Mouse (Mus musculus) lung, postnatal 36 days (tissue): ENCODE measurements around the gene Dars.

Source experiments
- DNase-seq: peaks from one replicate; pipeline ENCODE4 v3.0.0; 2022; ENCODE audit warnings: mixed read lengths

Gene Dars

DNA sequence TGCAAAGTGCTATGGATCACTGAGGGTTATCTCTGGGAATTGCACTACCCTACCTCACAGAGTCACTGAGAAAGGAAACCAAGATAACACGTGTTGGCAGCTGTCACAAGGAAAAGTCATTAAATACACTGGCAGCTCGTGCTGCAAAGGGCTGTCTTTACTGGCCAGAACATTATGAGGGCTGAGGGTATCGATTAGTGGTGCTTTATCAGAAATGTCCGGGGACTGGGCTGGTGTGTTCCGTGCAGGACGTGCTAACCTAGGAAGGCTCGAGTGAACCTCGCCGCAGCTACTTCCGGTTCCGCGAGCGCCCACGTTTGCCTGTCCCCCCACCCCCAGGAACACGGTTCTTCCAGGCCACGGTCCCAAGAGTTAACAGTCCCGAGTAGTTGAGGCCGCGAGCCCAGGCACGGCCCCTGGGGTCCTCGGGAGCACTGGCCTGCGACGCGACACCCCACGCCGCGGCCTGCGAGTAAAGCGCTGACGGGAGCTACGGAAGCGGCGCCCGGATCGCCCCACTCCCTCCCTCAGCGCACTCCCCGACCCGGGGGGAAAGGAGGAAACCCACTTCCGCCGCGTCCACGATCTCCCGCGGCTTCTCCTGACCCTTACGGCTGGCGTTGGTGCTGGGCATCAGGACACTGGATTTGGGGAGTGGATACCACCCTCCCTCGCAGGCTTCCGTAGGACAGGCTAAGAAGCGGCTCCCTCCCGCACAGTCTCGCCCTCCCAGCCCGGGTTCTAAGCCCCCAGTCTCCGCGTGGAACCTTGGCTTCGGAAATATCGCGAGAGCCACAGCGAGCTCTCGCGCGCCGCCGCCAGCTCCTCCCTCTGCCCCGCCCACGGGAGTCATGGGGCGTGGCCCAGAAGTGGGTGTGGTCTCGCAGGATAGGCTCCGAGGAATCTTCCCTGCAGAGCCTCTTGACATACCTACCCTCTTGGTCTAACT lies at the start of gene Dars:
Gene Dars, minus strand, starts transcription at position 785 of the 949 bp plus-strand sequence.
- DNase-seq: peak; percentile 94

GRCm38 (mm10) chr1:128466828-128467227 lies 49.7 kb upstream of the Dars start:
- DNase-seq: no peak

- no peak for DNase-seq
Observed at GRCm38 (mm10) chr1:128463478-128463877, 46.3 kb upstream of the Dars start.

- no peak for DNase-seq
Observed at GRCm38 (mm10) chr1:128462389-128462788, 45.2 kb upstream of the Dars start.

- no peak for DNase-seq
Observed at GRCm38 (mm10) chr1:128460780-128461179, 43.6 kb upstream of the Dars start.

GRCm38 (mm10) chr1:128459439-128459838 lies 42.3 kb upstream of the Dars start:
- DNase-seq: no peak

GRCm38 (mm10) chr1:128459011-128459410 lies 41.8 kb upstream of the Dars start:
- DNase-seq: no peak

DNA sequence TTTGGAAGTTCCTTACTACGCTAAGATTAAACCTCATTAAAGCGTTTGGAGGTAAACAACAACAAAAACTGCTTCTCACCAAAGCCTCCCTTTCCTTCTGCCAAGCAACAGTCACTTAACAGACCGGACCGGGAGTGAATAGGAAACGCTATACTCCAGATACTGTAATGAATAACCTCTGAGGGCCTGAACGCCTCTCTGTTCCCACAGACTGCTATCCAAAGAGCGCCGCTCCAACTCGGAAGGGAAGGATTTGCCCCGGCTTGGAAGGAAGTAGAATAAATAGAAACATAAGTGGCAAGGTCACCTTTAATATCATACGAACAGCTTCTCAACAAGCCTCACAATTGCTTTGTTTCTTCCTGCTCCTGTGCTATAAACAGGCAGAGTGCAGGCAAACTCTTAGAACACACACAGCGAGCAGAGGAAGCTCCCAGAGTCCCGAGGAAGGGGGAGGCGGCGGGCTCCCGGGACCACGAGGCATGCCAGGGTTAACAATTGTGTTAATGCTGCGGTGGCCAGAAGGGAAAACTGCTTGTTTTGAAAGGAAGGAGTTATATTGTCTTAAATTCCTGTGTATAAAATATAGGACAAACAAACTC lies 39.8 kb upstream of the Dars start:
- DNase-seq: peak; percentile 80

DNA sequence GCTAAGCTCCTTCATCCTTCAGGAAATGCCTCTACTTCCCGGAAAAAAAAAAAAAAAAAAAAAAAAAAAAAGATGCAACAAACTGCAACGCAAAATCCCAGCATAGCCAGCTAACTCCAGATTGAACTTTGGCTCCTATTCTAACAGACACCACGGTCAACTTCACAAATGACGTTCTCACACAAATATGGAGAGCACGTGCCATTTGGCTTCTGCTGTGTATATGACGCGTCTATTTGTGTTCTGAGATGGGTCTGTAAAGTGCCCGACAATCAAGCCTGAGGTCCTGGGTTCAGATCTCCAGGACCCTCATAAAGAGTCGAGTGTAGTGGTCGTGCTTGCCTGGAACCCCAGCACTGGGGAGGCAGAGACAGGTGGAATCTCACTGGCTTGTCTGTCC lies 39.1 kb upstream of the Dars start:
- no peak for DNase-seq

DNA sequence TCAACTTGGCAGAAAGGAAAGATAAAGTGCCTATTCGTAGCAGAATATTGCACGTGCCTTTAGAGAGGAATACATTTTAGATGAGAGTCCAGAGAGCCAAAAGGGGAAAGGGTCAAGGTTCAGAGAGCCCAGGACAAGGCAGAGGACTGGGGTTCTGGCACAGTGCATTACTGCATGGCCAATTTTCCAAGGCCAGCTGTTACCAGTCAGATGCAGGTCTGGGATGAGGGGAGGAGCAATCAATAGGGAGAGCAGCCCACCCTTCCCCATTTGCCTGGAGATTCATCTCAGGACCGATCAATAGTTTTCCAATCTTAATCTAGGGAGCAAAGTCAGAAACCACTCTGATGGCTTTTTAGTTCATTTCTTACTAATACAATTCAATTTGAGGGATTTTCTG lies 35.0 kb upstream of the Dars start:
- no peak for DNase-seq

DNA sequence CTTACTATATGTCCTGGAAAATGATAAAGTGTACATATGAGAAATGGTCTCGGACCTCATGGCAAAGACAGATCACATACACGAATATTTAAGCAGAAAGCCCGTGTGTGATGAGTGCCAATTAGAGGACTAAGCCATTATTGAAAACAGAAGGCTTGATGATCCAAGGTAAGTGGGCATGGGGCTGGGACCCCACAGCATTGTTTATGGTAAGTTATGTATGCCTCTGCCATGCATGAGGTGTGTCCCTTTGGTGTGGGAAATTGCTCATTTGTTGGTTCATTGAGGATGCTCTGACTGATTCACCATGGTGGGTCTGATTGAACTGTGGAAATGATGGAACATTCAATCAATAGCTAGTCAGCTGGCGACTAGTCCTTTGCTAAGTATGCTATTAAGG lies 34.0 kb upstream of the Dars start:
- DNase-seq: no peak

GRCm38 (mm10) chr1:128447206-128447902 lies 30.2 kb upstream of the Dars start:
- DNase-seq: peak; percentile 29

DNA sequence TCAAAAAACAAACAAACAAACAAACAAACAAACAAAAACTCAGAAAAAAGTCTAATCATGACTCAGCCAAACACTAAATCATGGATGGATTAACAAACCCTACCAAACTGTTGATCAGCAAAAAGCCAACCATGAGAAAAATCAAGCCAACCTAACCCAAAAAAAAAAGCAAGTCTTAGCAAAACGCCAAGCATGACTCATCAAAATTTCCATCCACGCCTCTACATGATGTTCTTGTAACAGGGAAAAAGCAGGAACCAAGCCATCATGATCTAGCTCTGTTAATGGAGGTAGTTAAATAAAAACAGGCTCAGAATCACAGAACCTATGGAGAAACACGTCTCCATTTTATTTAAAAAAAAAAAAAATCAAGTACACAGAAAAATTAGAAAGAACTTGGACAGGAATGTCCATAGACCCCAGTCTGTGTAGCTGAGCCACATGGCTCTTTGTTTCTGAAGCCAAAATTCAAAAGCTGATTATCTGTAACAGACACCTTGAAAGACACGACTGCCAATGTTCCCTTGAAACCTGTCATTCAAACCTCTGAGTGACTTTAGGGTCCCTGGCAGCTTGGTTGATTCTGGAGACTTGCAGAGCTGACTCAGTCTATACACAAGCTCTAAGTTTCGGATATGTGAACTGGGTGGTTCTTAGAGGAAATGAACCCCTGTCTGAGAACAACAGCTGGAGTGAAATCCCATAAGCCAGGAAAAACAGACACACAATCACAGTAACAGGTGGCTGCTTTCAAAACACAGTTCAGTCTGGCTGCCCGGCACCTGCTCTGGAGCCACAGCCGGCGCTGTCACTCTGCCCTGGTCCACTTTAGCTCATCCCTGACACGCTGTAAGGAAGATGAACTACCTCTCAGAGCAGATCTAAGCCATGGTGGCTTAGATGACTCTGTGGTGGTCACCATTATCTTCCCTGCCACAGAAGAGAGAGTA lies 27.0 kb upstream of the Dars start:
- peak; percentile 15 for DNase-seq

DNA sequence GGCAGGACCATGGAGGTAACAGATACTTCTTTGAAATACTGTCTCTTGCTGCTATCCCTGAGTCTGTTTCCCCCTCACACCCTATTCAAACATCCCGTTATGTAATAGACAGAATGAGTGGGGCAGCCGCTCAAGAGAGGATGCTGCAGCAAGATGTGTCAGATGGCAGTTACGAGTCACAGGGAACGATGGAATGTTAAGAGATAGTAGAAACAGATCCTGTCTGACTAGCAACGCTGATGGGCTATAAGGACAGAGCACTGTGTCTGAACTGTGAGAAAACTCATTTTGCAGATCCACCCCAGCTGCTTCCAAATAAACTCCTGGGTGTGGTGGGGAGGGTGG lies 23.9 kb upstream of the Dars start:
- DNase-seq: no peak

- no peak for DNase-seq
Observed at GRCm38 (mm10) chr1:128440386-128441128, 23.4 kb upstream of the Dars start.

DNA sequence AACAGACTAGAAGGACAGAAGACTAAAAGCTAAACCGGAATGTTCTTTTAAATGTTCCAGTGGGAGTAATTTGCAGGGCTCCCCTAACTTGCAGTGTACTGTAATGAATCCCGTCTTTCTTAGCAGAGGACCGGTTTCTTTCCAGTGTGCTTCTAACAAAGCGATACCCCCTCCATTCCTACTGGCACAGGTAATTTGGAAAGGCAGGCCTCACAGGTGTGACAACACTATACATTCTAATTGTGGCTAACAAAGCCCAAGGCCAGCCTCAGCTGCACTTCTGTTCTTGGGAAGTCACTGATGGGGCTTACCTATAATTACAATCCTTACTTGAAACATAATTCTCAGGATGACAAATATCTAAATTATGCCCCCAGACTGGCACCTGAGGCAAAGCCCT lies 22.4 kb upstream of the Dars start:
- no peak for DNase-seq

DNA sequence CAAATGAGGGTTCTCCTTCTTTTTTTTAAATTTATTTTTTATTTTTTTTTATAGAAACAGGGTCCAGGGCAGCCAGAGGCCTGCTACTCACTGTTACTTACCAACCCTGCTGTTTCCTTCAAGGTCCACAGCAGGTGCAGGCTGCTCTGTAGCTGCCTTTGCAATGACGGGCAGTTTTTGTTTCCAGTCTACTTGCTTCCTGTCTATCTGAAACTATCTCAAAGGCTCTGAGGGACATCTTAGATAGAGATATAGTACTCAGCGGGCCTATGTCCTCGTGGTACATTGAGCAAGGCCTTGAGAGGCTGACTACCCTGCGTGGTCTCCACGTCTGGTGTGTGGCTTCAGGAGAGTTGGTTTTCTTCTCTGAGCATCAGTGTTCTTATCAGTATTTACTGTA lies 21.4 kb upstream of the Dars start:
- DNase-seq: no peak

DNA sequence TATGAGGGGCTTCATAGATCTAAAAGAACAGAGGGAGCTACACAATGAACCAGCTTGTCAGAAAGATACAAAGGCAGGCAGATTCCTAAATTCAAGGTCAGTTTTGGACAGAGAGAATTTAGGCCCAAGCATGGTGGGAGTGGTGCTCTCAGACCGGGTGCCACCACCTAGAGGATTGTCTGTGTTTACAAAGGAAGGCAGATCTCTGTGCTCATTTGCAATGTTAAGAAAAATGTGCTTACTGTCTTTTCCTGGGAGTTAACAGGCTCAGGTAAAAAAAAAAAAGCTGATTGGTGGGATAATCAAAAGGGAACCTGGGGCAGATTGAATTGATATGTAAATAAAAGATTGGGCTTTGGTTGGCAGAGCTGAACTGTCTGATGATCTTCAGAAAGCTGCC lies 20.1 kb upstream of the Dars start:
- no peak for DNase-seq

DNA sequence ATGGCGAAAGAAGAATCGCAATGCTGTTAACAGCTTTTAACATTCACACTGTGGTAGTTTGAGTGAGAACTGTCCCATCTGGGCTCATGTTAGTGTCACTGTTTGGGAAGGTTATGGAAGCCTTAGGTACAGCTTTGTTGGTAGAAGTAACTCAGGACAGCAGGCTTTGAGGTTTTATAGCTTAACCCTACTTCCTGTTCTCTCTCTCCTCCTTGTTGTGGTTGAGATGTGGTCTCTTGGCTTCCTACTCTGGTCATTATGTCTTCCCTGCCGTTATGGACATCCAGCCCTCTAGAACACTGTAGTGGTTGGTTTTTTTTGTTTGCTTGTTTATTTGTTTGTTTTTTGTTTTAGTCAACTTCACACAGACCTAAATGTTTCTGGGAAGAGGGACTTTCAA lies 18.8 kb upstream of the Dars start:
- no peak for DNase-seq

DNA sequence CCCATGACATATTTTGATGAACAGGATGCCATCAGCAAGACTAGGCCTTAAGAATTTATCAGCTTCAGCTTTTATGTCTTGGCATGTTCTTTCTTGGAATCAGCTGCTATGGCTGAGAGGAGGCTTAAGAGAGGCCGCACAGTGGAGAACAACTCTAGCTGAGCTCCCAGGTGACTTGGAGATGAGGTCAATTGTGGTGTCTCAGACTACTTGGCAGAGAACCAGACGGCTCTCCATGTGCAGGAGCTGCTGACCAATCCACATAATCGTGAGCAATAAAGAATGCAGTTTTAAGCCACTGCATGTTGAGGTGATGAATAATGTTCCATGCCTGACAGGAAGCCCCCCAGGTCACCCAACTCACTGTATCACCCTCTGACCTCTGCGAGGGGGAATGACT lies 18.4 kb upstream of the Dars start:
- no peak for DNase-seq

- no peak for DNase-seq
Observed at GRCm38 (mm10) chr1:128424928-128425327, 7.8 kb upstream of the Dars start.

- peak; percentile 49 for DNase-seq
Observed at GRCm38 (mm10) chr1:128417533-128417888, 343 bp upstream of the Dars start.
